9 mouse cellular contexts compared by ENCODE assay signal in the genomic region with DNA sequence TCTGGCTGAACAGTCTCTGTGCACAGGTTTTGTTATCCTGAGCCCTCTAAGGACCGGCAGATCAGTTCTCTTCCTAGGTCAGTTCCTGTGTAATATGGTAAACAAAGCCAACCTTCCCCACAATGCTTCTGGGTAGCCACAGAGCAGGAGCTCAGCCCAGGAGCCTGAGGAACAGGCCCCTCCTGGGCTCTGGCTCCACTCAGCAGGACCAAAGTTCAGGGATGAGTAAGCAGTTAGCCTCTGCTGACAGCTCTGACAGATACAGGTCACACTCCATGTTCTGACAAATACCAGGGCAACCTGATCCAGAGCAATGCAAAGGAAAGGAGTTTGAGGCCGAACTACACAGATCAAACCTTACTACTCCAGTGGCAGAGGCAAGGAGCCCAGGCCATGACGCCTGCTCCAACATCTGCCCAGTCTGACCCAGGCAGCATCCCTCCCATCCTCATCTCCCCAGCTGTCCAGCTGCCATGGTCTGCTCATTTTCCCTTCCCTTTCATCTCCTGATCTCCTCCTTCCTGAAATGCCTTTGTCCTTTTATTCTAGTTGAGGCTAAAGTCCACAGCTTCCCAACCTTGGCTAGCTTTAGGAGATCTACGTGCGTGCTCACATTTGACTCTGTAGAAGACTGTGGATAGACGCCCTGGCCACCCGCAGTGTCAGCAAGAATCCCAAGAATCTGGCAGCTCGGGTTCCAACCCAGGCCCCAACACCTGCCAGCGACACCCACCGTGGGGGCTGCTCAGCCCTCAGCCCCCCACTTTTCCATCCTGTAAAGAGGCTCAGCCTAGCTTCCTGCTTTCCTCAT. TPM values are rescaled to one million over a fixed set of nuclear protein-coding genes. Genes with fewer than 3 reads are reported as not detected.
DNase-seq lines count a peak whose midpoint lies in the region; ATAC-seq and TF ChIP-seq lines count a peak whose summit lies in the region.
"Had no signal": no experiment of that assay in that cellular context is flagged by ENCODE, and none has a peak within 500 bp of the region (broad histone marks: within the 10 kb centered on the region; RNA-seq: fewer than 3 reads in every experiment).

No protein-coding gene starts in this region.

- no peaks in the 10 kb centered on the region for H3K36me3 ChIP-seq in kidney, embryonic 14.5 days (ENCODE audit: control insufficient read depth, insufficient read depth, low read length)
- no peaks in the 10 kb centered on the region for H3K36me3 ChIP-seq in liver, embryonic 16.5 days (ENCODE audit: control insufficient read depth, insufficient read depth)
- no peaks in the 10 kb centered on the region for H3K36me3 ChIP-seq in forebrain, postnatal 0 days (ENCODE audit: insufficient read depth)
- H3K36me3 ChIP-seq in thymus, adult 2 months (ENCODE audit: control insufficient read depth, insufficient read depth, low read length): no peaks in the 10 kb centered on the region

- H3K27ac ChIP-seq in kidney, embryonic 14.5 days (ENCODE audit: low read depth, low read length): no peak overlapping the region
- H3K27ac ChIP-seq in liver, embryonic 16.5 days (ENCODE audit: low read length): peak overlapping the region; percentile 60
- H3K27ac ChIP-seq in forebrain, postnatal 0 days (ENCODE audit: low read depth, low read length): no peak overlapping the region
- no peak overlapping the region for H3K27ac ChIP-seq in thymus, adult 2 months (ENCODE audit: control insufficient read depth, insufficient read depth, low read length)
- H3K27ac ChIP-seq: neural tube, embryonic 13.5 days had no signal

- no peak for TF ChIP-seq POLR2A in thymus, adult 2 months (IDR thresholded peaks at IDR 0.05; ENCODE audit: control insufficient read depth, extremely low read depth, insufficient read depth, low read length, poor library complexity)

- no peak for TF ChIP-seq CTCF in forebrain, postnatal 0 days (IDR thresholded peaks at IDR 0.05; ENCODE audit: low read depth)
- TF ChIP-seq CTCF in thymus, adult 2 months (IDR thresholded peaks at IDR 0.05; ENCODE audit: borderline replicate concordance, control insufficient read depth, extremely low read depth, insufficient read depth, low read length, poor library complexity): no peak

- no peak overlapping the region for H3K4me3 ChIP-seq in kidney, embryonic 14.5 days (ENCODE audit: low read length)
- no peak overlapping the region for H3K4me3 ChIP-seq in liver, embryonic 16.5 days (ENCODE audit: low read depth, low read length)
- H3K4me3 ChIP-seq in forebrain, postnatal 0 days (ENCODE audit: low read depth, low read length): no peak overlapping the region
- no peak overlapping the region for H3K4me3 ChIP-seq in thymus, adult 2 months (ENCODE audit: control insufficient read depth, insufficient read depth, low read length)
- H3K4me3 ChIP-seq: neural tube, embryonic 13.5 days had no signal

- 46% methylated on average over 10 of the region's 10 CpGs for WGBS in kidney, embryonic 14.5 days
- WGBS in liver, embryonic 16.5 days (ENCODE audit: insufficient replicate concordance): 51% methylated on average over 10 of the region's 10 CpGs
- 63% methylated on average over 10 of the region's 10 CpGs for WGBS in forebrain, postnatal 0 days
- 64% methylated on average over 10 of the region's 10 CpGs for WGBS in thymus, adult 2 months

- H3K9ac ChIP-seq in kidney, embryonic 14.5 days (ENCODE audit: low read depth, low read length): no peak overlapping the region
- no peak overlapping the region for H3K9ac ChIP-seq in liver, embryonic 16.5 days (ENCODE audit: low read depth, low read length)
- no peak overlapping the region for H3K9ac ChIP-seq in forebrain, postnatal 0 days
- H3K9ac ChIP-seq: neural tube, embryonic 13.5 days had no signal

- no peaks in the 10 kb centered on the region for H3K9me3 ChIP-seq in kidney, embryonic 14.5 days (ENCODE audit: control insufficient read depth, low read length)
- H3K9me3 ChIP-seq in liver, embryonic 16.5 days (replicated peaks; ENCODE audit: control insufficient read depth, low read length): no peaks in the 10 kb centered on the region
- no peaks in the 10 kb centered on the region for H3K9me3 ChIP-seq in forebrain, postnatal 0 days (ENCODE audit: low read length)
- H3K9me3 ChIP-seq: neural tube, embryonic 13.5 days had no signal

- H3K27me3 ChIP-seq in kidney, embryonic 14.5 days (ENCODE audit: control insufficient read depth, insufficient read depth, low read length): no peaks in the 10 kb centered on the region
- H3K27me3 ChIP-seq in liver, embryonic 16.5 days (ENCODE audit: control insufficient read depth, insufficient read depth, low read depth, low read length): no peaks in the 10 kb centered on the region
- no peaks in the 10 kb centered on the region for H3K27me3 ChIP-seq in forebrain, postnatal 0 days (ENCODE audit: insufficient read depth, low read length)
- H3K27me3 ChIP-seq in thymus, adult 2 months (ENCODE audit: control insufficient read depth, insufficient read depth, low read length): no peaks in the 10 kb centered on the region
- H3K27me3 ChIP-seq: neural tube, embryonic 13.5 days had no signal

- 0 out of 2 replicates have a peak, but pooled peaks cover 3% of the 10 kb centered on the region for H3K4me1 ChIP-seq in kidney, embryonic 14.5 days (ENCODE audit: control insufficient read depth, insufficient read depth, low read length)
- peaks cover 25% of the 10 kb centered on the region for H3K4me1 ChIP-seq in liver, embryonic 16.5 days (ENCODE audit: control insufficient read depth, low read depth, low read length)
- H3K4me1 ChIP-seq in forebrain, postnatal 0 days (ENCODE audit: insufficient read depth): no peaks in the 10 kb centered on the region
- peaks cover 22% of the 10 kb centered on the region for H3K4me1 ChIP-seq in thymus, adult 2 months (replicated peaks; ENCODE audit: control insufficient read depth, insufficient read depth, low read length)

- peak; percentile 49; the same call in 1 of the 2 replicates for ATAC-seq in kidney, embryonic 14.5 days (ENCODE audit: low FRiP score, low TSS enrichment)
- peak; percentile 89 for ATAC-seq in liver, embryonic 16.5 days (ENCODE audit: low read depth)
- ATAC-seq in forebrain, postnatal 0 days: no peak

- DNase-seq in embryo, embryonic 10 days (ENCODE audit: low spot score): peak; percentile 45
- no peak for DNase-seq in embryo, embryonic 10.5 days (ENCODE audit: low spot score)
- peak; percentile 80 for DNase-seq in NIH3T3 (ENCODE audit: low read depth)
- DNase-seq in forebrain, postnatal 0 days: no peak
- DNase-seq in thymus, adult 2 months: no peak
- no peak for DNase-seq in frontal cortex, postnatal 25 days (ENCODE audit: low spot score in 2 of 2)

- no peak overlapping the region for H3K4me2 ChIP-seq in kidney, embryonic 14.5 days (replicated peaks; ENCODE audit: low read depth, low read length)
- no peak overlapping the region for H3K4me2 ChIP-seq in liver, embryonic 16.5 days (ENCODE audit: low read depth, low read length)
- no peak overlapping the region for H3K4me2 ChIP-seq in forebrain, postnatal 0 days (ENCODE audit: low read depth)
- H3K4me2 ChIP-seq: neural tube, embryonic 13.5 days had no signal

RNA-seq across cellular contexts. Expression of a gene that starts 57.2 kb away (rescaled TPM):
- polyA plus RNA-seq in kidney, embryonic 14.5 days (2014; fragmentation: Nextera tagmentation; extraction: Ambion mirVana): 5.0 and 9.7 TPM in 2 replicates
- polyA plus RNA-seq in liver, embryonic 16.5 days (2015; fragmentation: Nextera tagmentation; extraction: Ambion mirVana): 10.6 and 12.2 TPM in 2 replicates
- total RNA-seq in forebrain, postnatal 0 days (2014; rRNA removed): 44.7 and 49.3 TPM in 2 replicates
- polyA plus RNA-seq in forebrain, postnatal 0 days (2015; fragmentation: Nextera tagmentation; extraction: Ambion mirVana): 17.5 and 23.0 TPM in 2 replicates
- polyA plus RNA-seq in thymus, adult 2 months (2012; rRNA removed): 13.2 and 13.7 TPM in 2 replicates

Comparison
In these comparisons a context has a peak if more than half of its experiments do, and no peak if none do; other contexts are left out.
1. DNase-seq: peak in embryo, embryonic 10 days (single experiment) and NIH3T3 (single experiment); none in embryo, embryonic 10.5 days (single experiment), forebrain, postnatal 0 days (single experiment), thymus, adult 2 months (single experiment) and frontal cortex, postnatal 25 days (0 of 2).